17 mouse cellular contexts compared by ENCODE assay signal in genomic region chr8:85618789-85619188, GRCm38 (mm10).
"Had no signal": no experiment of that assay in that cellular context is flagged by ENCODE, and none has a peak within 500 bp of the region (broad histone marks: within the 10 kb centered on the region; RNA-seq: fewer than 3 reads in every experiment).

No protein-coding gene starts in this region.

- H3K36me3 ChIP-seq: kidney, embryonic 15.5 days; limb, embryonic 15.5 days; liver, embryonic 12.5 days; midbrain, embryonic 15.5 days had no signal

- H3K9ac ChIP-seq: kidney, embryonic 15.5 days; limb, embryonic 15.5 days; liver, embryonic 12.5 days; lung, embryonic 14.5 days; midbrain, embryonic 15.5 days; neural tube, embryonic 12.5 days had no signal

- H3K4me3 ChIP-seq: kidney, embryonic 15.5 days; limb, embryonic 15.5 days; liver, embryonic 12.5 days; megakaryocyte, embryonic 14.5 days; midbrain, embryonic 15.5 days; neural tube, embryonic 12.5 days had no signal

- DNase-seq: kidney, adult 2 months; kidney, postnatal 14 days; left cerebral cortex, postnatal 4 days; lung, embryonic 14.5 days; lung, postnatal 10 days; lung, postnatal 4 days; retina, postnatal 1 day; right cerebral cortex, postnatal 4 days; spleen, adult 18-20 months; thymus, postnatal 4 days had no signal

- H3K27ac ChIP-seq: kidney, embryonic 15.5 days; limb, embryonic 15.5 days; liver, embryonic 12.5 days; midbrain, embryonic 15.5 days; neural tube, embryonic 12.5 days had no signal

- H3K27me3 ChIP-seq: kidney, embryonic 15.5 days; limb, embryonic 15.5 days; liver, embryonic 12.5 days; megakaryocyte, embryonic 14.5 days; midbrain, embryonic 15.5 days; neural tube, embryonic 12.5 days had no signal

- H3K4me2 ChIP-seq: kidney, embryonic 15.5 days; limb, embryonic 15.5 days; liver, embryonic 12.5 days; lung, embryonic 14.5 days; midbrain, embryonic 11.5 days; midbrain, embryonic 15.5 days; neural tube, embryonic 12.5 days had no signal

- H3K9me3 ChIP-seq: kidney, embryonic 15.5 days; limb, embryonic 15.5 days; midbrain, embryonic 15.5 days; neural tube, embryonic 12.5 days had no signal

- H3K4me1 ChIP-seq: kidney, embryonic 15.5 days; limb, embryonic 15.5 days; liver, embryonic 12.5 days; megakaryocyte, embryonic 14.5 days; midbrain, embryonic 15.5 days; neural tube, embryonic 12.5 days had no signal

- ATAC-seq: liver, embryonic 12.5 days; midbrain, embryonic 15.5 days had no signal
